Mouse (Mus musculus) kidney, adult 2 months (tissue): ENCODE results near the gene Sh2d7.

Experiments
- CTCF ChIP-seq: fragments of 200-500 bp; conservative IDR thresholded peaks from 2 replicates; pipeline ENCODE4 v1.5.1; 2011; ENCODE audit warnings: low read depth, mild to moderate bottlenecking, control low read depth, low read length, moderate library complexity, mixed read lengths; ENCODE audit not compliant: insufficient read depth, insufficient read length
- POLR2A ChIP-seq: fragments of 200-500 bp; IDR thresholded peaks from one replicate; pipeline ENCODE4 v1.6.1; 2011; ENCODE audit warnings: low read depth, low read length, control low read depth

- TF ChIP-seq CTCF (no peak), POLR2A (no peak)
Measured at GRCm38 (mm10) chr9:54530836-54531235, 7.9 kb upstream of the Sh2d7 start.
